Mouse (Mus musculus) MEL (cell line): ENCODE measurements around the gene Aff3.

Source experiments
- CTCF ChIP-seq, 3 experiments: IDR thresholded peaks in 2 of 3; conservative IDR thresholded peaks in 1 of 3; 2 replicates each; pipeline ENCODE4 v1.5.1; 2011 to 2012; ENCODE audit warnings: low read length in 3 of 3, low read depth in 2 of 3, mild to moderate bottlenecking in 2 of 3, improper control_type of control experiment in 1 of 3, inconsistent platforms in 1 of 3, mixed read lengths in 1 of 3, moderate library complexity in 1 of 3; ENCODE audit not compliant: control insufficient read depth in 1 of 3, insufficient read depth in 1 of 3, poor library complexity in 1 of 3, severe bottlenecking in 1 of 3
- EP300 ChIP-seq, 2 experiments: IDR thresholded peaks; 2 replicates each; pipeline ENCODE4 v1.6.1; 2011; ENCODE audit warnings: improper control_type of control experiment in 2 of 2, low read length in 2 of 2, low read depth in 1 of 2, mild to moderate bottlenecking in 1 of 2
- JUND ChIP-seq: IDR thresholded peaks from 2 replicates; pipeline ENCODE4 v1.6.1; 2011; ENCODE audit warnings: low read depth, mild to moderate bottlenecking, improper control_type of control experiment, low read length
- MAZ ChIP-seq: IDR thresholded peaks from 2 replicates; pipeline ENCODE4 v1.6.1; 2012; ENCODE audit warnings: low read depth, mild to moderate bottlenecking, inconsistent platforms, low read length, improper control_type of control experiment
- POLR2A ChIP-seq, 2 experiments: IDR thresholded peaks; 2 replicates each; pipeline ENCODE4 v1.6.1; 2011 to 2012; ENCODE audit warnings: low read length in 2 of 2, mild to moderate bottlenecking in 2 of 2, control low read depth in 1 of 2, improper control_type of control experiment in 1 of 2, low read depth in 1 of 2, moderate library complexity in 1 of 2; ENCODE audit not compliant: control insufficient read depth in 1 of 2, insufficient read depth in 1 of 2, poor library complexity in 1 of 2
- TAL1 ChIP-seq: IDR thresholded peaks from 2 replicates; pipeline ENCODE4 v1.6.1; 2012; ENCODE audit warnings: mild to moderate bottlenecking, inconsistent platforms, low read length, moderate library complexity, mixed read lengths
- TCF12 ChIP-seq: IDR thresholded peaks from 2 replicates; pipeline ENCODE4 v1.6.1; 2014; ENCODE audit warnings: low read depth, mild to moderate bottlenecking, inconsistent platforms, low read length, improper control_type of control experiment, moderate library complexity
- UBTF ChIP-seq: IDR thresholded peaks from 2 replicates; pipeline ENCODE4 v1.6.1; 2012; ENCODE audit warnings: low read depth, mild to moderate bottlenecking, inconsistent platforms, low read length, improper control_type of control experiment, moderate library complexity, borderline replicate concordance; ENCODE audit not compliant: insufficient read depth
- USF2 ChIP-seq, 2 experiments: IDR thresholded peaks; 2 replicates each; pipeline ENCODE4 v1.6.1; 2011 to 2012; ENCODE audit warnings: improper control_type of control experiment in 2 of 2, low read length in 2 of 2, borderline replicate concordance in 1 of 2, inconsistent platforms in 1 of 2, low read depth in 1 of 2, mild to moderate bottlenecking in 1 of 2; ENCODE audit not compliant: insufficient read depth in 1 of 2
- ZC3H11A ChIP-seq: IDR thresholded peaks from 2 replicates; pipeline ENCODE4 v1.6.1; 2012; ENCODE audit warnings: low read depth, mild to moderate bottlenecking, inconsistent platforms, low read length, improper control_type of control experiment
- ZNF384 ChIP-seq: IDR thresholded peaks from 2 replicates; pipeline ENCODE4 v1.6.1; 2012; ENCODE audit warnings: low read depth, mild to moderate bottlenecking, inconsistent platforms, low read length, improper control_type of control experiment

GRCm38 (mm10) chr1:38562397-38563199 lies 102.2 kb downstream of the Aff3 start:
- TF ChIP-seq ZNF384, result no peak
- no peak for TF ChIP-seq CTCF (IDR thresholded peaks at IDR 0.05 in 2 of 3, conservative IDR thresholded peaks at IDR 0.05 in 1 of 3; ENCODE audit: control insufficient read depth in 1 of 3, insufficient read depth in 1 of 3, low read depth in 2 of 3, low read length in 3 of 3, poor library complexity in 1 of 3, severe bottlenecking in 1 of 3)
- TF ChIP-seq TCF12, result no peak
- no peak for TF ChIP-seq EP300 (IDR thresholded peaks at IDR 0.05; ENCODE audit: low read depth in 1 of 2, low read length in 2 of 2)
- TF ChIP-seq ZC3H11A, result no peak
- no peak for TF ChIP-seq MAZ
- TF ChIP-seq USF2 (IDR thresholded peaks at IDR 0.05; ENCODE audit: borderline replicate concordance in 1 of 2, insufficient read depth in 1 of 2, low read depth in 1 of 2, low read length in 2 of 2), result no peak
- no peak for TF ChIP-seq POLR2A (IDR thresholded peaks at IDR 0.05; ENCODE audit: control insufficient read depth in 1 of 2, insufficient read depth in 1 of 2, low read depth in 1 of 2, low read length in 2 of 2, poor library complexity in 1 of 2)
- no peak for TF ChIP-seq UBTF
- TF ChIP-seq JUND, result no peak
- TF ChIP-seq TAL1, result no peak
